ENCODE assay signal across 21 mouse cellular contexts in the genomic region with DNA sequence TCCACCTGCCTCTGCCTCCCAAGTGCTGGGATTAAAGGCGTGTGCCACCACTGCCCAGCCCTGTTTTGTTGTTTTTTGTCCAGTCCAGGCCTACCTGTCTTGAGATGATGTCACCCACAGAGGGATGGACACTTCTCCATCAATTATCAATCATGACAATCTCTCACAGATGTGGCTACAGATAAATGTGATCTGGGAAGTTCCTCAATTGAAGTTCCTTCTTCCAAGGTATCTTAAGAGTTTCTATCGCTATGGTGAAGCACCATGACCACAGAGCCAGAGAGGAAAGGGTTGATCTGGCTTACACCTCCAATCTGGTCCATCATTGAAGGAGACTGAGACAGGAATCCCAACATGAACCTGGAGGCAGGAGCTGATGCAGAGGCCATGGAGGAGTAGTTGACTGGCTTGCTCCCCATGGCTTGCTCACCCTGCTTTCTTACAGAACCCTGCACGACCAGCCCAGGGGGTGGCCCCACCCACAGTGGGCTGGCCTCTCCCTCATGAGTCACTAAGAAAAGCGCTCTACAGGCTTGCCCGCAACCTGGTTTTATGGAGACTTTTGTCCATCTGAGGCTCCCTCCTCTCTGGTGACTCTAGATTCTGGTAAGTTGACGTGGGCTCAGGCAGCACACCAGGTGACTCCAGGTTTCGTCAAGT. TPM values are rescaled to one million over a fixed set of nuclear protein-coding genes. Genes with fewer than 3 reads are reported as not detected.
DNase-seq lines count a peak whose midpoint lies in the region; ATAC-seq lines count a peak whose summit lies in the region.
"Had no signal": no experiment of that assay in that cellular context is flagged by ENCODE, and none has a peak within 500 bp of the region (broad histone marks: within the 10 kb centered on the region; RNA-seq: fewer than 3 reads in every experiment).

No protein-coding gene starts in this region.

- 0 out of 2 replicates have a peak, but pooled peaks have one; percentile 39 for ATAC-seq in liver, embryonic 11.5 days (replicated peaks; ENCODE audit: low FRiP score)
- ATAC-seq in hindbrain, embryonic 13.5 days (ENCODE audit: low FRiP score): no peak
- ATAC-seq: forebrain, embryonic 15.5 days; hindbrain, embryonic 16.5 days had no signal

- no peaks in the 10 kb centered on the region for H3K36me3 ChIP-seq in liver, embryonic 11.5 days (ENCODE audit: control insufficient read depth, insufficient read depth, low read length)
- peaks cover 2% of the 10 kb centered on the region for H3K36me3 ChIP-seq in megakaryocyte, embryonic 14.5 days (replicated peaks; ENCODE audit: low read length)
- no peaks in the 10 kb centered on the region for H3K36me3 ChIP-seq in hindbrain, embryonic 13.5 days
- H3K36me3 ChIP-seq: forebrain, embryonic 15.5 days; heart, embryonic 13.5 days had no signal

- H3K4me1 ChIP-seq in liver, embryonic 11.5 days (replicated peaks; ENCODE audit: control insufficient read depth, insufficient read depth, low read length): peaks cover 4% of the 10 kb centered on the region
- peaks cover 98% of the 10 kb centered on the region for H3K4me1 ChIP-seq in megakaryocyte, embryonic 14.5 days
- 0 out of 2 replicates have a peak, but pooled peaks cover 5% of the 10 kb centered on the region for H3K4me1 ChIP-seq in hindbrain, embryonic 13.5 days (replicated peaks)

- H3K4me2 ChIP-seq in liver, embryonic 11.5 days: no peak overlapping the region
- no peak overlapping the region for H3K4me2 ChIP-seq in hindbrain, embryonic 13.5 days
- H3K4me2 ChIP-seq: forebrain, embryonic 15.5 days; heart, embryonic 13.5 days; midbrain, embryonic 11.5 days had no signal

- H3K27me3 ChIP-seq in liver, embryonic 11.5 days (replicated peaks; ENCODE audit: control insufficient read depth, insufficient read depth, low read length): no peaks in the 10 kb centered on the region
- no peaks in the 10 kb centered on the region for H3K27me3 ChIP-seq in megakaryocyte, embryonic 14.5 days (replicated peaks)
- H3K27me3 ChIP-seq in hindbrain, embryonic 13.5 days: 0 out of 2 replicates have a peak, but pooled peaks cover 26% of the 10 kb centered on the region
- H3K27me3 ChIP-seq: heart, embryonic 13.5 days had no signal

- 64% methylated on average over 7 of the region's 7 CpGs for WGBS in liver, embryonic 11.5 days
- WGBS in hindbrain, embryonic 13.5 days: 78% methylated on average over 7 of the region's 7 CpGs

- no peaks in the 10 kb centered on the region for H3K9me3 ChIP-seq in liver, embryonic 11.5 days (ENCODE audit: control insufficient read depth, low read length)
- no peaks in the 10 kb centered on the region for H3K9me3 ChIP-seq in megakaryocyte, embryonic 14.5 days
- no peaks in the 10 kb centered on the region for H3K9me3 ChIP-seq in hindbrain, embryonic 13.5 days
- H3K9me3 ChIP-seq: forebrain, embryonic 15.5 days; heart, embryonic 13.5 days had no signal

- peak; percentile 35 to 59 for DNase-seq in adrenal gland, postnatal 36 days
- DNase-seq in adrenal gland, postnatal 25 days: no peak
- DNase-seq in 416B (ENCODE audit: low read depth): peak; percentile 76
- no peak for DNase-seq in liver, embryonic 11.5 days (ENCODE audit: low spot score)
- DNase-seq in lung, adult 18-20 months: no peak
- DNase-seq in frontal cortex, postnatal 14 days (ENCODE audit: low spot score in 2 of 2): no peak
- DNase-seq: heart, postnatal 36 days; kidney, adult 8-10 months; kidney, postnatal 25 days; lung, postnatal 36 days had no signal

- H3K27ac ChIP-seq in liver, embryonic 11.5 days (ENCODE audit: low read depth, low read length): no peak overlapping the region
- H3K27ac ChIP-seq in hindbrain, embryonic 13.5 days: no peak overlapping the region
- H3K27ac ChIP-seq: forebrain, embryonic 15.5 days; heart, embryonic 13.5 days had no signal

- H3K4me3 ChIP-seq in liver, embryonic 11.5 days (ENCODE audit: low read depth, low read length): no peak overlapping the region
- peak overlapping the region; percentile 54 for H3K4me3 ChIP-seq in megakaryocyte, embryonic 14.5 days (replicated peaks)
- no peak overlapping the region for H3K4me3 ChIP-seq in hindbrain, embryonic 13.5 days
- H3K4me3 ChIP-seq: forebrain, embryonic 15.5 days; heart, embryonic 13.5 days had no signal

- no peak overlapping the region for H3K9ac ChIP-seq in liver, embryonic 11.5 days (ENCODE audit: low read depth, low read length)
- H3K9ac ChIP-seq in hindbrain, embryonic 13.5 days: no peak overlapping the region
- H3K9ac ChIP-seq: forebrain, embryonic 15.5 days; heart, embryonic 13.5 days had no signal

RNA-seq across cellular contexts. Expression of gene A630095N17Rik, which starts 1.4 kb away (rescaled TPM):
- not detected for total RNA-seq in adrenal gland, postnatal 36 days (2021)
- not detected in 2 replicates for total RNA-seq in adrenal gland, postnatal 25 days (2021)
- polyA plus RNA-seq in liver, embryonic 11.5 days (2014; fragmentation: Nextera tagmentation; extraction: Ambion mirVana): not detected in 2 replicates
- not detected in 2 replicates for polyA plus RNA-seq in megakaryocyte, embryonic 14.5 days (2012; ENCODE audit: insufficient read depth, low replicate concordance)
- not detected in 2 replicates for polyA plus RNA-seq in hindbrain, embryonic 13.5 days (2015; fragmentation: Nextera tagmentation; extraction: Ambion mirVana)
- total RNA-seq: gastrocnemius, postnatal 4 days; heart, postnatal 36 days; layer of hippocampus, postnatal 10 days; left cerebral cortex, postnatal 25 days; liver, adult 2 months had no signal
- polyA plus RNA-seq: forebrain, embryonic 15.5 days; heart, embryonic 13.5 days; hindbrain, embryonic 16.5 days; liver, adult 2 months; midbrain, embryonic 11.5 days; neural tube, embryonic 14.5 days had no signal

RNA-seq across cellular contexts. Expression of gene Dnajb2, which starts 5.7 kb away (rescaled TPM):
- 100 to 1,000 TPM in 1 of 2 experiments, 10 to 100 TPM in 1; 67.9 to 138 TPM for total RNA-seq in adrenal gland, postnatal 36 days (2021)
- total RNA-seq in adrenal gland, postnatal 25 days (2021): 67.3 and 85.6 TPM in 2 replicates
- 13.6 and 17.5 TPM in 2 replicates for polyA plus RNA-seq in liver, embryonic 11.5 days (2014; fragmentation: Nextera tagmentation; extraction: Ambion mirVana)
- polyA plus RNA-seq in megakaryocyte, embryonic 14.5 days (2012; ENCODE audit: insufficient read depth, low replicate concordance): 97.0 and 100 TPM in 2 replicates
- polyA plus RNA-seq in hindbrain, embryonic 13.5 days (2015; fragmentation: Nextera tagmentation; extraction: Ambion mirVana): 59.7 and 62.3 TPM in 2 replicates

RNA-seq across cellular contexts. Expression of gene Tuba4a, which starts 10.8 kb away (rescaled TPM):
- total RNA-seq in adrenal gland, postnatal 36 days (2021): 10 to 100 TPM; 26.0 to 70.0 TPM
- total RNA-seq in adrenal gland, postnatal 25 days (2021): 16.3 and 35.1 TPM in 2 replicates
- polyA plus RNA-seq in liver, embryonic 11.5 days (2014; fragmentation: Nextera tagmentation; extraction: Ambion mirVana): 282 and 298 TPM in 2 replicates
- 283 and 585 TPM in 2 replicates for polyA plus RNA-seq in megakaryocyte, embryonic 14.5 days (2012; ENCODE audit: insufficient read depth, low replicate concordance)
- 6.5 and 7.1 TPM in 2 replicates for polyA plus RNA-seq in hindbrain, embryonic 13.5 days (2015; fragmentation: Nextera tagmentation; extraction: Ambion mirVana)

RNA-seq across cellular contexts. Expression of gene Stk16, which starts 19.8 kb away (rescaled TPM):
- total RNA-seq in adrenal gland, postnatal 36 days (2021): 100 to 1,000 TPM in 1 of 2 experiments, 10 to 100 TPM in 1; 94.9 to 125 TPM
- 105 and 133 TPM in 2 replicates for total RNA-seq in adrenal gland, postnatal 25 days (2021)
- 122 and 131 TPM in 2 replicates for polyA plus RNA-seq in liver, embryonic 11.5 days (2014; fragmentation: Nextera tagmentation; extraction: Ambion mirVana)
- 195 and 221 TPM in 2 replicates for polyA plus RNA-seq in megakaryocyte, embryonic 14.5 days (2012; ENCODE audit: insufficient read depth, low replicate concordance)
- polyA plus RNA-seq in hindbrain, embryonic 13.5 days (2015; fragmentation: Nextera tagmentation; extraction: Ambion mirVana): 138 and 145 TPM in 2 replicates

RNA-seq across cellular contexts. Expression of gene Glb1l, which starts 19.9 kb away (rescaled TPM):
- 10 to 100 TPM; 20.2 to 22.2 TPM for total RNA-seq in adrenal gland, postnatal 36 days (2021)
- 24.2 and 28.7 TPM in 2 replicates for total RNA-seq in adrenal gland, postnatal 25 days (2021)
- 8.0 and 9.1 TPM in 2 replicates for polyA plus RNA-seq in liver, embryonic 11.5 days (2014; fragmentation: Nextera tagmentation; extraction: Ambion mirVana)
- 0.47 and 1.1 TPM in 2 replicates for polyA plus RNA-seq in megakaryocyte, embryonic 14.5 days (2012; ENCODE audit: insufficient read depth, low replicate concordance)
- 19.9 and 22.5 TPM in 2 replicates for polyA plus RNA-seq in hindbrain, embryonic 13.5 days (2015; fragmentation: Nextera tagmentation; extraction: Ambion mirVana)

Comparison
In these comparisons a context has a peak if more than half of its experiments do, and no peak if none do; other contexts are left out.
1. DNase-seq: peak in adrenal gland, postnatal 36 days (2 of 2) and 416B (single experiment); none in adrenal gland, postnatal 25 days (single experiment), liver, embryonic 11.5 days (single experiment), lung, adult 18-20 months (0 of 2) and frontal cortex, postnatal 14 days (0 of 2).
2. RNA of gene Tuba4a, which starts 10.8 kb away (polyA plus RNA-seq): 283 to 585 TPM in megakaryocyte, embryonic 14.5 days and 282 to 298 TPM in liver, embryonic 11.5 days; 6.5 to 7.1 TPM in hindbrain, embryonic 13.5 days; every median in the first group is over 10 times any median in the second.